Comparison of ENCODE assay signal across 18 mouse cellular contexts in genomic region chr13:110555529-110556319, GRCm38 (mm10).
A peak's percentile ranks its signal among the peaks of the same experiment; 100 is the strongest.
DNase-seq lines count a peak whose midpoint lies in the region; ATAC-seq and TF ChIP-seq lines count a peak whose summit lies in the region.
"Had no signal": no experiment of that assay in that cellular context is flagged by ENCODE, and none has a peak within 500 bp of the region (broad histone marks: within the 10 kb centered on the region; RNA-seq: fewer than 3 reads in every experiment).

No protein-coding gene starts in this region.

- no peaks in the 10 kb centered on the region for H3K27me3 ChIP-seq in kidney, embryonic 14.5 days (ENCODE audit: control insufficient read depth, insufficient read depth, low read length)
- H3K27me3 ChIP-seq in midbrain, embryonic 10.5 days (ENCODE audit: low read depth, poor library complexity, severe bottlenecking): no peaks in the 10 kb centered on the region
- H3K27me3 ChIP-seq: hindbrain, embryonic 13.5 days; liver, embryonic 12.5 days; midbrain, embryonic 12.5 days; stomach, embryonic 15.5 days had no signal

- no peak for ATAC-seq in kidney, embryonic 14.5 days (ENCODE audit: low FRiP score, low TSS enrichment)
- ATAC-seq: activated CD4-positive, CD25-positive, alpha-beta regulatory T cell, adult 4 months; forebrain, embryonic 16.5 days; liver, embryonic 12.5 days had no signal

- TF ChIP-seq CTCF in gastrocnemius, adult 2 months (IDR thresholded peaks at IDR 0.05): no peak

- H3K9ac ChIP-seq in kidney, embryonic 14.5 days (ENCODE audit: low read depth, low read length): no peak overlapping the region
- H3K9ac ChIP-seq: hindbrain, embryonic 13.5 days; liver, embryonic 12.5 days; midbrain, embryonic 12.5 days; stomach, embryonic 15.5 days had no signal

- H3K4me2 ChIP-seq in kidney, embryonic 14.5 days (replicated peaks; ENCODE audit: low read depth, low read length): no peak overlapping the region
- H3K4me2 ChIP-seq: hindbrain, embryonic 13.5 days; liver, embryonic 12.5 days; midbrain, embryonic 12.5 days; stomach, embryonic 15.5 days had no signal

- 0 out of 2 replicates have a peak, but pooled peaks cover 3% of the 10 kb centered on the region for H3K4me1 ChIP-seq in kidney, embryonic 14.5 days (ENCODE audit: control insufficient read depth, insufficient read depth, low read length)
- H3K4me1 ChIP-seq in midbrain, embryonic 10.5 days: no peaks in the 10 kb centered on the region
- H3K4me1 ChIP-seq: liver, embryonic 12.5 days; stomach, embryonic 15.5 days had no signal

- no peaks in the 10 kb centered on the region for H3K36me3 ChIP-seq in kidney, embryonic 14.5 days (ENCODE audit: control insufficient read depth, insufficient read depth, low read length)
- no peaks in the 10 kb centered on the region for H3K36me3 ChIP-seq in midbrain, embryonic 10.5 days
- H3K36me3 ChIP-seq: hindbrain, embryonic 13.5 days; liver, embryonic 12.5 days; midbrain, embryonic 12.5 days; stomach, embryonic 15.5 days had no signal

- intact Hi-C loops in gastrocnemius, adult 2 months (cut with DNase I): no loop called here

- DNase-seq in embryo, embryonic 11 days: peak; percentile 25
- no peak for DNase-seq in embryo, embryonic 10.5 days (ENCODE audit: low spot score)
- DNase-seq in kidney, adult 11 months: peak; percentile 5
- peak; percentile 47 for DNase-seq in lung, postnatal 10 days
- DNase-seq in lung, postnatal 25 days (ENCODE audit: low spot score): no peak
- DNase-seq in midbrain, embryonic 10.5 days (ENCODE audit: low spot score): no peak
- no peak for DNase-seq in gastrocnemius, adult 2 months
- DNase-seq: cerebellum, adult 9-10 months; gastrocnemius, postnatal 14 days; right cerebral cortex, postnatal 4 days; thymus, postnatal 14 days had no signal

- 78% methylated on average over 7 of the region's 7 CpGs for WGBS in kidney, embryonic 14.5 days
- 90% methylated on average over 7 of the region's 7 CpGs for WGBS in midbrain, embryonic 10.5 days

- H3K27ac ChIP-seq in kidney, embryonic 14.5 days (ENCODE audit: low read depth, low read length): no peak overlapping the region
- no peak overlapping the region for H3K27ac ChIP-seq in midbrain, embryonic 10.5 days (replicated peaks)
- no peak overlapping the region for H3K27ac ChIP-seq in gastrocnemius, adult 2 months
- H3K27ac ChIP-seq: hindbrain, embryonic 13.5 days; liver, embryonic 12.5 days; midbrain, embryonic 12.5 days; stomach, embryonic 15.5 days had no signal

- no peaks in the 10 kb centered on the region for H3K9me3 ChIP-seq in kidney, embryonic 14.5 days (ENCODE audit: control insufficient read depth, low read length)
- H3K9me3 ChIP-seq in midbrain, embryonic 10.5 days (replicated peaks): no peaks in the 10 kb centered on the region
- H3K9me3 ChIP-seq: hindbrain, embryonic 13.5 days; liver, embryonic 12.5 days; midbrain, embryonic 12.5 days; stomach, embryonic 15.5 days had no signal

- no peak overlapping the region for H3K4me3 ChIP-seq in kidney, embryonic 14.5 days (ENCODE audit: low read length)
- no peak overlapping the region for H3K4me3 ChIP-seq in midbrain, embryonic 10.5 days
- H3K4me3 ChIP-seq in gastrocnemius, adult 2 months: no peak overlapping the region
- H3K4me3 ChIP-seq: hindbrain, embryonic 13.5 days; liver, embryonic 12.5 days; midbrain, embryonic 12.5 days; stomach, embryonic 15.5 days had no signal

Comparison
In these comparisons a context has a peak if more than half of its experiments do, and no peak if none do; other contexts are left out.
1. DNase-seq: peak in embryo, embryonic 11 days (single experiment), kidney, adult 11 months (single experiment) and lung, postnatal 10 days (single experiment); none in embryo, embryonic 10.5 days (single experiment), lung, postnatal 25 days (single experiment), midbrain, embryonic 10.5 days (single experiment) and gastrocnemius, adult 2 months (single experiment).